Mouse (Mus musculus) kidney, adult 2 months (tissue): ENCODE measurements around the gene Vps13c. TPM values are rescaled to one million over a fixed set of nuclear protein-coding genes. Genes with fewer than 3 reads are reported as not detected.

Source experiments
- DNase-seq: peaks from one replicate; pipeline ENCODE4 v3.0.0; 2021
- H3K27ac ChIP-seq: fragments of 200-500 bp; 2 replicates; pipeline ENCODE4 v1.5.1; 2012; ENCODE audit warnings: low read depth, low read length, control low read depth, inconsistent platforms; ENCODE audit not compliant: insufficient read depth
- H3K27me3 ChIP-seq: fragments of 200-500 bp; replicated peaks from 2 replicates; pipeline ENCODE4 v1.6.1; 2012; ENCODE audit warnings: mild to moderate bottlenecking, moderate library complexity, low read length, inconsistent platforms; ENCODE audit not compliant: control insufficient read depth, insufficient read depth
- H3K36me3 ChIP-seq: fragments of 200-500 bp; 2 replicates; pipeline ENCODE4 v1.6.1; 2012; ENCODE audit warnings: mild to moderate bottlenecking, moderate library complexity, low read length, inconsistent platforms; ENCODE audit not compliant: control insufficient read depth, insufficient read depth
- H3K4me1 ChIP-seq: fragments of 200-500 bp; 2 replicates; pipeline ENCODE4 v1.6.1; 2011; ENCODE audit warnings: low read length; ENCODE audit not compliant: control insufficient read depth, insufficient read depth
- H3K4me3 ChIP-seq: fragments of 200-500 bp; 2 replicates; pipeline ENCODE4 v1.5.1; 2011; ENCODE audit warnings: mild to moderate bottlenecking, low read depth, low read length, control low read depth; ENCODE audit not compliant: insufficient read depth
- CTCF ChIP-seq: fragments of 200-500 bp; conservative IDR thresholded peaks from 2 replicates; pipeline ENCODE4 v1.5.1; 2011; ENCODE audit warnings: low read depth, mild to moderate bottlenecking, control low read depth, low read length, moderate library complexity, mixed read lengths; ENCODE audit not compliant: insufficient read depth, insufficient read length
- POLR2A ChIP-seq: fragments of 200-500 bp; IDR thresholded peaks from one replicate; pipeline ENCODE4 v1.6.1; 2011; ENCODE audit warnings: low read depth, low read length, control low read depth
- WGBS: fragments of 180-500 bp; shearing (Covaris S2); methylation state at CpG from one replicate; pipeline ENCODE4 v1.1.7; 2018; 5-methylcytosine and 5-hydroxymethylcytosine counted together
- polyA plus RNA-seq: library from polyadenylated mRNA; depleted of rRNA; stranded (reverse); fragments of >200 nt; gene quantifications from 2 replicates; pipeline ENCODE4 v1.2.3, GENCODE M21; 2012; rRNA removed

Gene Vps13c
- polyA plus RNA-seq, 1 experiment = 5.0 TPM

- no peak overlapping the region for H3K4me3 ChIP-seq
- no peaks in the 10 kb centered on the region for H3K36me3 ChIP-seq
- no peak overlapping the region for H3K27ac ChIP-seq
- H3K27me3 ChIP-seq = no peaks in the 10 kb centered on the region
- peak; percentile 60 for DNase-seq
- 44% methylated on average over 5 of the region's 5 CpGs for WGBS
- no peaks in the 10 kb centered on the region for H3K4me1 ChIP-seq
- TF ChIP-seq CTCF (peak; percentile 64), POLR2A (no peak)
Observed at GRCm38 (mm10) chr9:68016255-68016954, 176.2 kb downstream of the Vps13c start.

GRCm38 (mm10) chr9:68020776-68021365 lies 180.7 kb downstream of the Vps13c start:
- peak; percentile 48 for DNase-seq
- H3K4me3 ChIP-seq = no peak overlapping the region
- no peak for TF ChIP-seq CTCF
- no peak for TF ChIP-seq POLR2A
- no peaks in the 10 kb centered on the region for H3K36me3 ChIP-seq
- 64% methylated on average over 8 of the region's 8 CpGs for WGBS
- no peak overlapping the region for H3K27ac ChIP-seq
- no peaks in the 10 kb centered on the region for H3K27me3 ChIP-seq
- H3K4me1 ChIP-seq = no peaks in the 10 kb centered on the region

DNA sequence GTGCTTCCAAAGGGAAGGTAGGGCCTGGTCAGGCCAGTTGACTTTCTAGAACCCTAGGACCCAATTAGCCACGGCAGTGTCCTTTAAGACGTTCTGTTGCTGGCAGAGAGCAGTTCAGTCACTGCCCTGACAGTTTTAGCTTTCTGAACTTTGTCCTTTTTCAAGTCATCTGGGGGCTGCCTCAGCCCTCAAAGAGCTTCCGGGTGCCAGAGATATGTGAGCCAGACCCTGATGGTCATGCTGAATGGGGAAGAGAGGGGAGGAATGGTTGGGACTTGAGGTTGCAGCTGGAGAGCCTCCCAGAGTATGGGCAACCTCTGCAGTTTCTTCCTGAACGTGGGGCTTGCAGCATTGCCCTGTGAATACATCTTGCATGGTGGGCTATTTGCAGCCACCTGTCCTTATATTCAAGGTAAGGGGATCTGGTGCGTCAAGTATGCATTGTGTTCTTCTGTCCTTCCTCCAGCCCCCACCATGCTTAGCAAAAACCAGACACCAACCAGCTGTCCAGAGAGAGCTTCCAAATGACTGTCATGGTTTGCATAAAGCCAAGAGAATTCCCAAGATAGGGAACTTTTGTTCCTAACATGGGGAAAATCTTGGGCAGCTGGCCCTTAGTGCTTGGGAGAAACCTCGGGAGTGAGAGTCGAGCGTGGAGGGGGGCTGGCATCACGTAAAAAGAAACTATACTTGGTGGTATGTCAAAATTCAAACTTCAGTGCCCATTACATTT lies 182.3 kb downstream of the Vps13c start:
- DNase-seq = peak; percentile 21
- Histone ChIP-seq H3K4me3 (no peak overlapping the region), H3K27ac (no peak overlapping the region), H3K27me3 (no peaks in the 10 kb centered on the region), H3K4me1 (no peaks in the 10 kb centered on the region), H3K36me3 (no peaks in the 10 kb centered on the region)
- TF ChIP-seq POLR2A (no peak), CTCF (no peak)
- 65% methylated on average over 9 of the region's 9 CpGs for WGBS

DNA sequence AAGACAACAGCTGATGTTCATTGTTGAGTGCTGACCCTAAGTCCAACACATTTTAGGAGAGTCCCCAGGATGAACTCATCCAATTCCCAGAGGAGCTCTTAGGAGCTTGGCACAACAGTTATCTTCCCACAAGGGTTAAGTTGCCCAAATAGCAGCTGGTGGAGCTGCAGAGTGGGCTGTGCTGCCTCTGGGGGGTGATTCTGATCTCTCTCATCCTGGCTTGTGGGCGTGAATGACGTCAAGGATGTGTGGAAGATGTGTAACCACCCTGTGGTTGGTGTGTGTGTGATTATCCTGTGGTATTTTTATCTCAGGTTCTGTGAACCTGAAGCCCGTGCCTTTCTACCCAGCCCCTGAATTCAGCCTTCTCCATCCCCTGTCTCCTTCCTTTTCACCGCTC lies 188.4 kb downstream of the Vps13c start:
- no peak overlapping the region for H3K27ac ChIP-seq
- DNase-seq = no peak
- no peak overlapping the region for H3K4me3 ChIP-seq
- H3K4me1 ChIP-seq = no peaks in the 10 kb centered on the region
- no peaks in the 10 kb centered on the region for H3K27me3 ChIP-seq
- H3K36me3 ChIP-seq = no peaks in the 10 kb centered on the region
- WGBS = 73% methylated on average over 4 of the region's 4 CpGs
- no peak for TF ChIP-seq CTCF
- TF ChIP-seq POLR2A = no peak

GRCm38 (mm10) chr9:68033771-68034170 lies 193.6 kb downstream of the Vps13c start:
- Histone ChIP-seq H3K27me3 (no peaks in the 10 kb centered on the region), H3K4me1 (no peaks in the 10 kb centered on the region), H3K4me3 (no peak overlapping the region), H3K27ac (no peak overlapping the region), H3K36me3 (no peaks in the 10 kb centered on the region)
- TF ChIP-seq POLR2A (no peak), CTCF (no peak)
- no peak for DNase-seq
- 65% methylated on average over 5 of the region's 5 CpGs for WGBS

Other genes starting within 250 kb of the Vps13c start
- not detected in 2 replicates for gene C2cd4b, start 81.0 kb upstream of the Vps13c start, polyA plus RNA-seq
- gene C2cd4a, start 8.1 kb upstream of the Vps13c start, polyA plus RNA-seq = 0.33 and 0.41 TPM in 2 replicates